Comparison of ENCODE assay signal across 26 mouse cellular contexts in the genomic region with DNA sequence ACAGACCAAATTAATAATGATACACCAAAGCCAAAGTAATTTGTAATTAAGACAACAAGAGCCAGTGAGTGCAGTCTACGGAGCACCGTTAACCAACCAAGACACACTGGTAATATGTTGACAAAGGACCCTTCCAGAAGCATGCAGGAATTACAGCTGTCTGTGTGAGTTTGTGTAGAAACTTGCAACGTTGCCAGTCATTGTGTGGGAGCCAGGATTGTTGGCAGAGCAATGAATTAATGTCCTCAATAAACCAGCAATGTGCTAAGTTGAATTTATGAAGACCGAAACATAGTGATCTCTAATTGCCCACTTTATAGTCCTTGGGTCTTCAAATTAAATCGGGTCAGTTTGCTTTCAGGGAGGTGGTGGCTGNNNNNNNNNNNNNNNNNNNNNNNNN.
DNase-seq lines count a peak whose midpoint lies in the region; ATAC-seq lines count a peak whose summit lies in the region.
"Had no signal": no experiment of that assay in that cellular context is flagged by ENCODE, and none has a peak within 500 bp of the region (broad histone marks: within the 10 kb centered on the region; RNA-seq: fewer than 3 reads in every experiment).

No protein-coding gene starts in this region.

- H3K36me3 ChIP-seq in hindbrain, embryonic 12.5 days = no peaks in the 10 kb centered on the region
- H3K36me3 ChIP-seq: heart, embryonic 13.5 days; kidney, embryonic 15.5 days; liver, embryonic 12.5 days; neural tube, embryonic 12.5 days had no signal

- ATAC-seq in hindbrain, embryonic 12.5 days (ENCODE audit: low FRiP score) = no peak
- no peak for ATAC-seq in granulocyte monocyte progenitor cell, adult 5-6 weeks (replicated peaks; ENCODE audit: poor library complexity, severe bottlenecking)
- ATAC-seq: hindbrain, embryonic 16.5 days; liver, embryonic 12.5 days had no signal

- no peaks in the 10 kb centered on the region for H3K9me3 ChIP-seq in hindbrain, embryonic 12.5 days (replicated peaks)
- H3K9me3 ChIP-seq: heart, embryonic 13.5 days; kidney, embryonic 15.5 days; liver, embryonic 12.5 days; neural tube, embryonic 12.5 days had no signal

- H3K27ac ChIP-seq in hindbrain, embryonic 12.5 days = no peak overlapping the region
- H3K27ac ChIP-seq: heart, adult 2 months; heart, embryonic 13.5 days; kidney, embryonic 15.5 days; liver, embryonic 12.5 days; neural tube, embryonic 12.5 days had no signal

- H3K4me1 ChIP-seq in hindbrain, embryonic 12.5 days = no peaks in the 10 kb centered on the region
- H3K4me1 ChIP-seq: heart, embryonic 13.5 days; kidney, embryonic 15.5 days; liver, embryonic 12.5 days; neural tube, embryonic 12.5 days had no signal

- DNase-seq in cerebellum, postnatal 10 days = peak; percentile 16 to 24
- DNase-seq in cerebellum, adult 9-10 months = no peak
- DNase-seq in lung, postnatal 10 days = peak; percentile 42
- no peak for DNase-seq in lung, adult 18-20 months
- DNase-seq in layer of hippocampus, adult 18-20 months (ENCODE audit: low spot score in 2 of 2) = peak; percentile 52 to 79
- peak; percentile 46 to 71 for DNase-seq in layer of hippocampus, postnatal 14 days (ENCODE audit: low spot score in 2 of 2)
- DNase-seq: adrenal gland, postnatal 10 days; cerebellum, adult 11-12 months; cerebellum, postnatal 14 days; gastrocnemius, postnatal 25 days; heart, adult 2 months; kidney, adult 18-20 months; kidney, postnatal 36 days; lung, adult 2 months; lung, postnatal 36 days; thymus, postnatal 4 days had no signal

- H3K9ac ChIP-seq in hindbrain, embryonic 12.5 days = no peak overlapping the region
- H3K9ac ChIP-seq: heart, embryonic 13.5 days; kidney, embryonic 15.5 days; liver, embryonic 12.5 days; neural tube, embryonic 12.5 days had no signal

- 81% methylated on average over 5 of the region's 5 CpGs for WGBS in hindbrain, embryonic 12.5 days

- H3K4me2 ChIP-seq in hindbrain, embryonic 12.5 days (replicated peaks) = no peak overlapping the region
- H3K4me2 ChIP-seq: heart, embryonic 13.5 days; kidney, embryonic 15.5 days; liver, embryonic 12.5 days; midbrain, embryonic 11.5 days; neural tube, embryonic 12.5 days had no signal

- H3K4me3 ChIP-seq in hindbrain, embryonic 12.5 days = no peak overlapping the region
- H3K4me3 ChIP-seq: erythroblast, embryonic 14.5 days; heart, adult 2 months; heart, embryonic 13.5 days; kidney, embryonic 15.5 days; liver, embryonic 12.5 days; neural tube, embryonic 12.5 days had no signal

- H3K27me3 ChIP-seq in hindbrain, embryonic 12.5 days = no peaks in the 10 kb centered on the region
- H3K27me3 ChIP-seq: CH12.LX; heart, embryonic 13.5 days; kidney, embryonic 15.5 days; liver, embryonic 12.5 days; neural tube, embryonic 12.5 days had no signal

Comparison
In these comparisons a context has a peak if more than half of its experiments do, and no peak if none do; other contexts are left out.
1. DNase-seq: peak in cerebellum, postnatal 10 days (2 of 2), lung, postnatal 10 days (single experiment), layer of hippocampus, adult 18-20 months (2 of 2) and layer of hippocampus, postnatal 14 days (2 of 2); none in cerebellum, adult 9-10 months (single experiment) and lung, adult 18-20 months (0 of 2).